Mouse (Mus musculus): ENCODE data around the gene Chrna3. TPM values are rescaled to one million over a fixed set of nuclear protein-coding genes. Genes with fewer than 3 reads are reported as not detected.

Chrna3 gene
- total RNA-seq (2014; rRNA removed), result 9.6 and 12.1 TPM in 2 replicates
- 15.8 and 16.5 TPM in 2 replicates for polyA plus RNA-seq (2015; fragmentation: Nextera tagmentation; extraction: Ambion mirVana)

GRCm38 (mm10) chr9:55026275-55026663 lies at the start of gene Chrna3:
Gene Chrna3, minus strand, starts transcription at chr9:55026562.
- Histone ChIP-seq H3K27ac (ENCODE audit: low read depth, low read length) (peak within 1 kb of the TSS; percentile 48; the same call in 1 of the 2 replicates), H3K4me1 (ENCODE audit: insufficient read depth, low read length) (no peaks in the 10 kb centered on the region), H3K36me3 (ENCODE audit: insufficient read depth, low read length) (no peaks in the 10 kb centered on the region), H3K9ac (replicated peaks; ENCODE audit: low read length, poor library complexity, severe bottlenecking) (peak within 1 kb of the TSS; percentile 66), H3K27me3 (ENCODE audit: insufficient read depth, low read length) (peaks cover 9% of the 10 kb centered on the region; the same call in 1 of the 2 replicates), H3K4me2 (ENCODE audit: low read depth, low read length, poor library complexity, severe bottlenecking) (peak within 1 kb of the TSS; percentile 82), H3K4me3 (ENCODE audit: low read depth, low read length) (peak within 1 kb of the TSS; percentile 53), H3K9me3 (ENCODE audit: low read length) (no peaks in the 10 kb centered on the region)
- ATAC-seq (ENCODE audit: low FRiP score) (peak; percentile 64), DNase-seq (ENCODE audit: low spot score) (peak; percentile 48)
- TF ChIP-seq CTCF (IDR thresholded peaks at IDR 0.05), result no peak
- under 1% methylated on average over 39 of the region's 39 CpGs for WGBS

DNA sequence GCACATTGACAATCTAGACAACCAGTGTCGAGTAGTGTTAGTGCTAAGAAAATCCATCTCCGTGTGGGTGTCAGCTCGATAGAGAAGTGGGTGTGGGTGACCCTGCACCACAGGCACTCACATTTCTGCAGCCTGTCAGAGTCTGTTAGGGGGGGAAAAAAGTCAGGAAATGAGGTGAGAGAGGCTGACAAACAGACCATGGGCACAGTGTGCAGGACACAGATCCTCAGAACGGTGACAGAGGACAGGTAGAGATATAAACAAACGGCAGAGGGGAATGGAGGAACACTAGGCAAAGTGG lies 41.6 kb upstream of the Chrna3 start:
- Histone ChIP-seq H3K4me1 (ENCODE audit: insufficient read depth, low read length) (no peaks in the 10 kb centered on the region), H3K4me3 (ENCODE audit: low read depth, low read length) (no peak overlapping the region), H3K9ac (replicated peaks; ENCODE audit: low read length, poor library complexity, severe bottlenecking) (no peak overlapping the region), H3K36me3 (ENCODE audit: insufficient read depth, low read length) (no peaks in the 10 kb centered on the region), H3K27ac (ENCODE audit: low read depth, low read length) (peak overlapping the region; percentile 38; the same call in 1 of the 2 replicates), H3K9me3 (ENCODE audit: low read length) (no peaks in the 10 kb centered on the region), H3K27me3 (ENCODE audit: insufficient read depth, low read length) (no peaks in the 10 kb centered on the region), H3K4me2 (ENCODE audit: low read depth, low read length, poor library complexity, severe bottlenecking) (no peak overlapping the region; the same call in 1 of the 2 replicates)
- ATAC-seq (ENCODE audit: low FRiP score), result no peak; the same call in 1 of the 2 replicates
- WGBS, result 17% methylated on average over 5 of the region's 5 CpGs
- DNase-seq (ENCODE audit: low spot score), result no peak
- no peak for TF ChIP-seq CTCF (IDR thresholded peaks at IDR 0.05)

DNA sequence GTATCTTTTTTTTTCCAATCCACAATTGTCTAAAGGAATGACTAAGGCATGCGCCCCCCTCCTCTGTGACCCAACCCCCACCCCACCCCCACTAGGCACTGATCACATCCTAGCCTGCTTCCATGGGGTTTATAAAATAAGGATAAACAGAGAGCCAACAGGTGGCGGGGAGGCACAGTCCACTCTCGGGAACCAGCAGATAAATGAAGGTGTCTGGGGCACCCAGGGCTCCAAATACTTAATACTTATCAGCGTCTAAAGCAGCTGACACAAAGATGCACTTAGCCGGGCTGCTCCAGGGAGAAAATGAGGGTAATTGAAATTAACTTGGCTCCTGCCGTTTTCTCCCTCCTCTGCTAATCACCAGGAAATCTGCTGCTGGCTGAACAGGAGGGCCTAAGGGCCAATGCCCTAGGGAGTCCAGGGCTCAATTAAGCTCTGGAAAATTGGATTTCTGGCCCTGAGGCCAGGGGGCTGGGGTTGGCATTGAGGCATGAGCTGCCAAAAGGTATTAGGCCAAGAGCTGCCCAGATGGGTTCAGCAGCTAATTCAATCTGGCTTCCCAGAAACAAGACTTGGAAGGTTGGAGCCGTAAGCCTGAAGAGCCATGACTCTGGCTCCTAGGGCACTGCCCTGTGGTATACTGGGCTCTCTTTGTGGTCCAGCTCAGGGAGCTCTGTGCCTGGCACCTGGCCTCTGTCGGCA lies 41.0 kb upstream of the Chrna3 start:
- Histone ChIP-seq H3K9me3 (ENCODE audit: low read length) (no peaks in the 10 kb centered on the region), H3K4me3 (ENCODE audit: low read depth, low read length) (no peak overlapping the region), H3K27ac (ENCODE audit: low read depth, low read length) (peak overlapping the region; percentile 38; the same call in 1 of the 2 replicates), H3K36me3 (ENCODE audit: insufficient read depth, low read length) (no peaks in the 10 kb centered on the region), H3K4me1 (ENCODE audit: insufficient read depth, low read length) (no peaks in the 10 kb centered on the region), H3K4me2 (ENCODE audit: low read depth, low read length, poor library complexity, severe bottlenecking) (no peak overlapping the region), H3K27me3 (ENCODE audit: insufficient read depth, low read length) (no peaks in the 10 kb centered on the region), H3K9ac (replicated peaks; ENCODE audit: low read length, poor library complexity, severe bottlenecking) (no peak overlapping the region)
- DNase-seq (ENCODE audit: low spot score) (peak; percentile 92), ATAC-seq (ENCODE audit: low FRiP score) (peak; percentile 81)
- WGBS, result 14% methylated on average over 8 of the region's 8 CpGs
- no peak for TF ChIP-seq CTCF (IDR thresholded peaks at IDR 0.05)

- ATAC-seq (ENCODE audit: low FRiP score), result no peak
- Histone ChIP-seq H3K27me3 (ENCODE audit: insufficient read depth, low read length) (no peaks in the 10 kb centered on the region), H3K4me2 (ENCODE audit: low read depth, low read length, poor library complexity, severe bottlenecking) (no peak overlapping the region), H3K4me3 (ENCODE audit: low read depth, low read length) (no peak overlapping the region), H3K27ac (ENCODE audit: low read depth, low read length) (no peak overlapping the region), H3K9me3 (ENCODE audit: low read length) (no peaks in the 10 kb centered on the region), H3K4me1 (ENCODE audit: insufficient read depth, low read length) (no peaks in the 10 kb centered on the region), H3K36me3 (ENCODE audit: insufficient read depth, low read length) (no peaks in the 10 kb centered on the region), H3K9ac (replicated peaks; ENCODE audit: low read length, poor library complexity, severe bottlenecking) (no peak overlapping the region)
- no peak for DNase-seq (ENCODE audit: low spot score)
- 94% methylated on average over 9 of the region's 9 CpGs for WGBS
- TF ChIP-seq CTCF (IDR thresholded peaks at IDR 0.05), result no peak
These were observed 38.9 kb upstream of the Chrna3 start for GRCm38 (mm10) chr9:55065241-55065640.

GRCm38 (mm10) chr9:55058067-55058466 lies 31.7 kb upstream of the Chrna3 start:
- Histone ChIP-seq H3K27ac (ENCODE audit: low read depth, low read length) (no peak overlapping the region), H3K4me2 (ENCODE audit: low read depth, low read length, poor library complexity, severe bottlenecking) (no peak overlapping the region), H3K4me1 (ENCODE audit: insufficient read depth, low read length) (no peaks in the 10 kb centered on the region), H3K36me3 (ENCODE audit: insufficient read depth, low read length) (no peaks in the 10 kb centered on the region), H3K4me3 (ENCODE audit: low read depth, low read length) (no peak overlapping the region), H3K9ac (replicated peaks; ENCODE audit: low read length, poor library complexity, severe bottlenecking) (no peak overlapping the region), H3K27me3 (ENCODE audit: insufficient read depth, low read length) (no peaks in the 10 kb centered on the region), H3K9me3 (ENCODE audit: low read length) (no peaks in the 10 kb centered on the region)
- TF ChIP-seq CTCF (IDR thresholded peaks at IDR 0.05), result no peak
- 97% methylated on average over 4 of the region's 4 CpGs for WGBS
- DNase-seq (ENCODE audit: low spot score), result no peak
- no peak for ATAC-seq (ENCODE audit: low FRiP score)

GRCm38 (mm10) chr9:55055386-55055930 lies 29.1 kb upstream of the Chrna3 start:
- DNase-seq (ENCODE audit: low spot score), result no peak
- Histone ChIP-seq H3K4me2 (ENCODE audit: low read depth, low read length, poor library complexity, severe bottlenecking) (no peak overlapping the region), H3K4me3 (ENCODE audit: low read depth, low read length) (no peak overlapping the region), H3K36me3 (ENCODE audit: insufficient read depth, low read length) (no peaks in the 10 kb centered on the region), H3K27me3 (ENCODE audit: insufficient read depth, low read length) (no peaks in the 10 kb centered on the region), H3K9me3 (ENCODE audit: low read length) (no peaks in the 10 kb centered on the region), H3K4me1 (ENCODE audit: insufficient read depth, low read length) (no peaks in the 10 kb centered on the region), H3K9ac (replicated peaks; ENCODE audit: low read length, poor library complexity, severe bottlenecking) (no peak overlapping the region), H3K27ac (ENCODE audit: low read depth, low read length) (no peak overlapping the region)
- ATAC-seq (ENCODE audit: low FRiP score), result no peak
- WGBS, result 81% methylated on average over 2 of the region's 2 CpGs
- TF ChIP-seq CTCF (IDR thresholded peaks at IDR 0.05), result no peak

All from midbrain, postnatal 0 days (tissue).